Comparison of ENCODE assay signal across 9 mouse cellular contexts in the genomic region with DNA sequence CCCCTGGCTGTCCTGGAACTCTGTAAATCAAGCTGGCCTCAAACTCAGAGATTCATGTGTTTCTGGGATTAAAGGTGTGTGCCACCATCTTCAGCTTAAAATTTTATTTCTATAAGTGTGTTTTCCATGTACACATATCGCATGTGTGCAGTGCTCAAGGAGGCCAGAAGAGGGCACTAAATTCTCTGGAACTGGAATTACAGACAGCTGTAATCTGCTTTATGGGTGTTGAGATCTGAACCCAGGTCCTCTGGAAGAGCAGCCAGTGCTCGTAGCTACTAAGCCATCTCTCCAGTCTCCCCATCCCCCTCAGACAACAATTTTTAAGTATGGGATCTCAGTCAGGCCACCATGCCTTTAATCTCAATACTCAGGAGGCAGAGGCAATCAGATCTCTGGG. TPM values are rescaled to one million over a fixed set of nuclear protein-coding genes. Genes with fewer than 3 reads are reported as not detected.
DNase-seq lines count a peak whose midpoint lies in the region; TF ChIP-seq lines count a peak whose summit lies in the region.
"Had no signal": no experiment of that assay in that cellular context is flagged by ENCODE, and none has a peak within 500 bp of the region (broad histone marks: within the 10 kb centered on the region; RNA-seq: fewer than 3 reads in every experiment).

No protein-coding gene starts in this region.

- no peak for TF ChIP-seq POLR2A in lung, adult 2 months (IDR thresholded peaks at IDR 0.05; ENCODE audit: borderline replicate concordance, extremely low read depth, low read depth, low read length)

- no peaks in the 10 kb centered on the region for H3K4me1 ChIP-seq in lung, adult 2 months (ENCODE audit: control insufficient read depth, insufficient read depth, low read length)
- H3K4me1 ChIP-seq: embryonic facial prominence, embryonic 15.5 days had no signal

- 88% methylated on average over 2 of the region's 2 CpGs for WGBS in lung, adult 2 months

- peak; percentile 38 for DNase-seq in adrenal gland, postnatal 10 days
- DNase-seq in adrenal gland, postnatal 4 days (ENCODE audit: low spot score in 2 of 2): no peak
- DNase-seq in lung, adult 2 months: peak; percentile 26
- DNase-seq in lung, postnatal 25 days (ENCODE audit: low spot score): no peak
- DNase-seq in kidney, postnatal 14 days: peak; percentile 38
- peak; percentile 68 for DNase-seq in thymus, postnatal 0 days (ENCODE audit: low spot score)
- DNase-seq in urinary bladder, postnatal 10 days (ENCODE audit: low spot score): no peak
- no peak for DNase-seq in frontal cortex, postnatal 14 days (ENCODE audit: low spot score in 2 of 2)

- no peak for TF ChIP-seq CTCF in lung, adult 2 months (IDR thresholded peaks at IDR 0.05; ENCODE audit: insufficient read depth, low read length)

- no peak overlapping the region for H3K4me3 ChIP-seq in lung, adult 2 months (replicated peaks; ENCODE audit: extremely low read depth, low read depth, low read length)
- H3K4me3 ChIP-seq: embryonic facial prominence, embryonic 15.5 days had no signal

RNA-seq across cellular contexts. Expression of gene Hdac1, which starts 6.8 kb away (rescaled TPM):
- 10 to 100 TPM; 54.5 to 59.1 TPM for total RNA-seq in adrenal gland, postnatal 10 days (2021)
- 10 to 100 TPM; 74.9 to 84.8 TPM for total RNA-seq in adrenal gland, postnatal 4 days (2021)
- polyA plus RNA-seq in lung, adult 2 months (2012; rRNA removed): 35.3 and 64.8 TPM in 2 replicates
- 310 and 317 TPM in 2 replicates for polyA plus RNA-seq in thymus, postnatal 0 days (2015; fragmentation: Nextera tagmentation; extraction: Ambion mirVana)

RNA-seq across cellular contexts. Expression of gene Lck, which starts 24.1 kb away (rescaled TPM):
- total RNA-seq in adrenal gland, postnatal 10 days (2021): 1 to 10 TPM; 8.1 to 9.8 TPM
- 1 to 10 TPM; 8.7 to 9.7 TPM for total RNA-seq in adrenal gland, postnatal 4 days (2021)
- polyA plus RNA-seq in lung, adult 2 months (2012; rRNA removed): 7.9 and 11.8 TPM in 2 replicates
- 1,471 and 1,532 TPM in 2 replicates for polyA plus RNA-seq in thymus, postnatal 0 days (2015; fragmentation: Nextera tagmentation; extraction: Ambion mirVana)

RNA-seq across cellular contexts. Expression of gene Fam167b, which starts 29.0 kb away (rescaled TPM):
- total RNA-seq in adrenal gland, postnatal 10 days (2021): 10 to 100 TPM; 24.4 to 28.1 TPM
- total RNA-seq in adrenal gland, postnatal 4 days (2021): 10 to 100 TPM; 30.9 to 33.5 TPM
- 1.9 and 2.7 TPM in 2 replicates for polyA plus RNA-seq in lung, adult 2 months (2012; rRNA removed)
- 2.6 and 3.7 TPM in 2 replicates for polyA plus RNA-seq in thymus, postnatal 0 days (2015; fragmentation: Nextera tagmentation; extraction: Ambion mirVana)

RNA-seq across cellular contexts. Expression of gene Marcksl1, which starts 35.9 kb away (rescaled TPM):
- 10 to 100 TPM; 75.3 to 85.9 TPM for total RNA-seq in adrenal gland, postnatal 10 days (2021)
- 100 to 1,000 TPM; 157 to 183 TPM for total RNA-seq in adrenal gland, postnatal 4 days (2021)
- 16.6 and 18.6 TPM in 2 replicates for polyA plus RNA-seq in lung, adult 2 months (2012; rRNA removed)
- 382 and 399 TPM in 2 replicates for polyA plus RNA-seq in thymus, postnatal 0 days (2015; fragmentation: Nextera tagmentation; extraction: Ambion mirVana)

RNA-seq across cellular contexts. Expression of gene Eif3i, which starts 51.1 kb away (rescaled TPM):
- total RNA-seq in adrenal gland, postnatal 10 days (2021): 100 to 1,000 TPM; 192 to 198 TPM
- 100 to 1,000 TPM; 187 to 188 TPM for total RNA-seq in adrenal gland, postnatal 4 days (2021)
- 148 and 197 TPM in 2 replicates for polyA plus RNA-seq in lung, adult 2 months (2012; rRNA removed)
- polyA plus RNA-seq in thymus, postnatal 0 days (2015; fragmentation: Nextera tagmentation; extraction: Ambion mirVana): 325 and 333 TPM in 2 replicates

Comparison
In these comparisons a context has a peak if more than half of its experiments do, and no peak if none do; other contexts are left out.
1. DNase-seq: peak in adrenal gland, postnatal 10 days (single experiment), lung, adult 2 months (single experiment), kidney, postnatal 14 days (single experiment) and thymus, postnatal 0 days (single experiment); none in adrenal gland, postnatal 4 days (0 of 2), lung, postnatal 25 days (single experiment), urinary bladder, postnatal 10 days (single experiment) and frontal cortex, postnatal 14 days (0 of 2).